Mouse (Mus musculus) kidney, postnatal 36 days (tissue): Measurements from ENCODE around the gene Iqsec3.
A peak's percentile ranks its signal among the peaks of the same experiment; 100 is the strongest.

ENCODE experiments used
- DNase-seq, 2 experiments: peaks; one replicate each; pipeline ENCODE4 v3.0.0; 2021 to 2022; ENCODE audit warnings: mixed read lengths in 2 of 2

Gene Iqsec3

GRCm38 (mm10) chr6:121363956-121364355 lies 109.5 kb downstream of the Iqsec3 start:
- peak; percentile 69 to 78 for DNase-seq

- DNase-seq: no peak
Observed at GRCm38 (mm10) chr6:121363061-121363460, 110.4 kb downstream of the Iqsec3 start.

GRCm38 (mm10) chr6:121357232-121357631 lies 116.2 kb downstream of the Iqsec3 start:
- DNase-seq: no peak

GRCm38 (mm10) chr6:121356041-121356440 lies 117.4 kb downstream of the Iqsec3 start:
- no peak for DNase-seq

- no peak for DNase-seq
Observed at GRCm38 (mm10) chr6:121352276-121352675, 121.2 kb downstream of the Iqsec3 start.

- no peak for DNase-seq
Observed at GRCm38 (mm10) chr6:121346428-121346827, 127.0 kb downstream of the Iqsec3 start.

- no peak for DNase-seq
Observed at GRCm38 (mm10) chr6:121344329-121344728, 129.1 kb downstream of the Iqsec3 start.

GRCm38 (mm10) chr6:121343771-121344123 lies 129.7 kb downstream of the Iqsec3 start:
- no peak for DNase-seq

GRCm38 (mm10) chr6:121343026-121343770 lies 130.3 kb downstream of the Iqsec3 start, which contains the start of gene Slc6a12:
Slc6a12 (plus strand) TSS chr6:121343076.
- peak in 1 of 2 experiments; percentile 17 for DNase-seq

- no peak for DNase-seq
Observed at GRCm38 (mm10) chr6:121341650-121342049, 131.8 kb downstream of the Iqsec3 start.

GRCm38 (mm10) chr6:121338519-121338896 lies 135.0 kb downstream of the Iqsec3 start:
- DNase-seq: no peak

GRCm38 (mm10) chr6:121337770-121338518 lies 135.5 kb downstream of the Iqsec3 start:
- peak; percentile 81 to 91 for DNase-seq

- no peak for DNase-seq
Observed at GRCm38 (mm10) chr6:121337229-121337628, 136.2 kb downstream of the Iqsec3 start.

GRCm38 (mm10) chr6:121336558-121336957 lies 136.9 kb downstream of the Iqsec3 start:
- peak in 1 of 2 experiments; percentile 40 for DNase-seq

- DNase-seq: no peak
Observed at GRCm38 (mm10) chr6:121335841-121336240, 137.6 kb downstream of the Iqsec3 start.

GRCm38 (mm10) chr6:121329848-121330508 lies 143.5 kb downstream of the Iqsec3 start:
- peak; percentile 65 to 73 for DNase-seq

GRCm38 (mm10) chr6:121328417-121328884 lies 145.0 kb downstream of the Iqsec3 start:
- DNase-seq: no peak

GRCm38 (mm10) chr6:121326486-121327069 lies 146.9 kb downstream of the Iqsec3 start:
- peak in 1 of 2 experiments; percentile 21 for DNase-seq

GRCm38 (mm10) chr6:121325740-121326139 lies 147.7 kb downstream of the Iqsec3 start:
- DNase-seq: no peak

GRCm38 (mm10) chr6:121325298-121325697 lies 148.2 kb downstream of the Iqsec3 start:
- DNase-seq: no peak
